Mouse (Mus musculus): ENCODE data around the gene Tmem37.

Gene Tmem37

GRCm38 (mm10) chr1:120073519-120074306, at the start of gene Tmem37:
TSS of gene Tmem37 (minus strand) at chr1:120074074.
- DNase-seq = peak; percentile 53

DNA sequence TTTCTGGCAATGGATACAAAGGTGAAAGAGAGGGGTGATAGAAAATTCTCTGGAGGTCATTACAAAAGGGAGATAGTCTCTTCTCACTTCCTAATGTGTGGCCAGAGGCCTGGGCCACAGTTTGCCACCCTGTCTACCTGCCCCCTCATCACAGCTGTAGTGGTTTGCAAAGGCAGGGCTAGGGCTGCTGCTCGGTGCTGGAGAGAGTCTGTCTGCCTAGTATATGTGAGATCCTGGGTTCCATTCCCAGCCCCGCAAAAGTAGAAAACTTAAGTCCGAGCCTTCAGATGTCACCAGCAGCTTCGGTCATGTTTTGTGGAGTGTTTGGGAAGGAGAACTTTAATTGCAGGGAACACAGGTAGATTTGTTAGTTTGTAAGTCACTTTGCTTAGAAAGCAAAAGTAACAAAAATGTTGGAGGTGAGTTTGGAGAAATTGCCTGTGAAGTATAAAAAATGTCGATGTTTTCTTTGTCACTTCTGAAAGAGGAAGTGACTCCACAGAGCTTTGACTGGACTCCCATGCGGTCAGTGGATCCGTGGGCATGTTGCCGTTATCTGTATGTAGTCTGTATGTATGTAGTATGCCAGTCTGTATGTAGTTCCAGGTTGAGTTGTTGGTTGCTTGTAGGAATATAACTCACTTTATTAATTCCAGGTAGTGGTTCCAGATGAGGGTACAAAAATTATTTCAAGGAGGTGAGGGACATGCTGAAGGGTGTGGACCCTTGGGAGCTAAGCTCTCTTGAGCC, 48.9 kb upstream of the Tmem37 start:
- no peak for DNase-seq

GRCm38 (mm10) chr1:120121930-120122530, 48.2 kb upstream of the Tmem37 start:
- no peak for DNase-seq

DNA sequence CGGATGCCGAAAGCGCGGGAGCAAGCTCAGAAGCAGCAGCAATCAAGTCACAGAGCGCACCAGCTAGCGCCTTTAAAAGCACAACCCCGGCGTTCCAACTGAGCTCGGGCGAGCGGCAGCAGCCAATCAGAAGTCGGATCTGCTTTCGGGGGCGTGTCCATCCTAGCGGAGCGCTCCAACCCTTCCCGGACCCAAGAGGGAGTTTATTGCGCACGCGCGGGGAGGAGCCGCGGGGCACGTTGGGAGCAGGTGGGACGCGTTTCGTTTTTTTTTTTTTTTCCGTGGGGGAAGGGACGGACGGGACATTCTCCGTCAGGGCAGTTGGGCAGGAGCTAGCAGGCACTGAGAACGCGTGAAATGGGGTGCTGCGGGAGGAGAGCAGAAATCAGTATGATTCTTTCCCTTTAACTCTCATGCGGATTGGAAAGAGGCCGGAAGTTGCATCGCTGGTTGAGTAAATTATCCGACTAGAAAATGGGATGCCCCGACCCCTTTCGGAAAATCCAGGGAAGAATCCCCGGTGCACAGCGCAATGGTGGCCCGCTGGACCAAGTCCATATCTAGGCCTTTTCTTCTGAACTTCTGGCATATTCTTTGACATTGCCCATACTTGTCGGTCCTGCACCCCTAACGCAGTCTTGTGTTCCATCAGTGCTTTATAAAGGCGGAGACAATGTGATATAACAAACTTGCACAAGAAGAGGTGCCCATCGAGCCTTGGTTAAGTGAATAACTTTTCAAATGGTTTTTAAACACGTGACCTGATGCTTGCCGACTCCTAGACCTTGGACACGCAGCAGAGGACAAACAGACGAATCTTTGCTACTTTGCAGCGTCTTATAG, 47.3 kb upstream of the Tmem37 start, which contains the start of the genes Dbi and 3110009E18Rik:
TSS of gene Dbi (minus strand) at position 110 of the 843 bp plus-strand sequence.
TSS of gene 3110009E18Rik (plus strand) at position 219 of the 843 bp plus-strand sequence.
- DNase-seq = peak; percentile 98

DNA sequence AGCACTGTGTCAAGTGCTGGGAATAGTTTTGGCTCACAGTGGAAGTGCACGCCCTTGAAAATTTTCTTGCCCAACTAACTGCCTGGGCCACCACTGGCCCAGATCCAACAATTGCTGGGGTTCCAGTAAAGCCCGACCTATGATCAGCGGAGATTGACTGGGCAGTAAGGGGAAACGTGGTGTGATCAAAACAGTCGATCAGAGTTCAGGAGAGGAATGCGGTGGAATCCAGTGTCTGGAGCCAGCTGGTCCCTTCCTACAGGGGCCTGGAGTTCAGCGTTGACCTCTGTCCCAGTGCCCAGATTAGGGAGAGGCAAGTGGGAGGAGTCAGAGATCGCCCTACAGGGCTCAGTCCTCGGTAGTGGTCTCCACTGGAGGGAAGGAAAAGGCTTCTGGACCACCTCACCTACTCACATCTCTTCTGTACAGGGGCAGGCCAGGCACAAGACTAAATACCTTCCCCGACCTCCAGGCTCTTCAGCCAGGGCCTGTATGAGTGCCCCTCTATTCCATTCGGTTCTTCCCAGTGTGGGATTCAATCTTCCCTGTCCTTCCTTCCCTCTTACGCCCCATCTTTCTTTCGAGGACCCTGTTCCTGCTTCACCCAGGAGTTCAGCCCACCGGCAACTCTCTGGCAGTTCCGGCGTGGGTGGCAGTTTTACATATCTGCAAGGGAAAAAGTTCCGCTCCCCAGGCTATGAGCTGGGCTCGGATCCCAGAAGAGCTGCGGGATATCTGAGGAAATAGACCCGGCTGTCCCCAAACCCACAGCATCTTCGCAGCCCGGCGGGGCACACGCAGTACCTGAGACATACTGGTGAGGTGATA, 46.5 kb upstream of the Tmem37 start:
- no peak for DNase-seq

- no peak for DNase-seq
Measured at GRCm38 (mm10) chr1:120119389-120119788, 45.5 kb upstream of the Tmem37 start.

- no peak for DNase-seq
Measured at GRCm38 (mm10) chr1:120118854-120119253, 45.0 kb upstream of the Tmem37 start.

- DNase-seq = no peak
Measured at GRCm38 (mm10) chr1:120116106-120116505, 42.2 kb upstream of the Tmem37 start.

GRCm38 (mm10) chr1:120115671-120116081, 41.8 kb upstream of the Tmem37 start:
- DNase-seq = peak; percentile 64

DNA sequence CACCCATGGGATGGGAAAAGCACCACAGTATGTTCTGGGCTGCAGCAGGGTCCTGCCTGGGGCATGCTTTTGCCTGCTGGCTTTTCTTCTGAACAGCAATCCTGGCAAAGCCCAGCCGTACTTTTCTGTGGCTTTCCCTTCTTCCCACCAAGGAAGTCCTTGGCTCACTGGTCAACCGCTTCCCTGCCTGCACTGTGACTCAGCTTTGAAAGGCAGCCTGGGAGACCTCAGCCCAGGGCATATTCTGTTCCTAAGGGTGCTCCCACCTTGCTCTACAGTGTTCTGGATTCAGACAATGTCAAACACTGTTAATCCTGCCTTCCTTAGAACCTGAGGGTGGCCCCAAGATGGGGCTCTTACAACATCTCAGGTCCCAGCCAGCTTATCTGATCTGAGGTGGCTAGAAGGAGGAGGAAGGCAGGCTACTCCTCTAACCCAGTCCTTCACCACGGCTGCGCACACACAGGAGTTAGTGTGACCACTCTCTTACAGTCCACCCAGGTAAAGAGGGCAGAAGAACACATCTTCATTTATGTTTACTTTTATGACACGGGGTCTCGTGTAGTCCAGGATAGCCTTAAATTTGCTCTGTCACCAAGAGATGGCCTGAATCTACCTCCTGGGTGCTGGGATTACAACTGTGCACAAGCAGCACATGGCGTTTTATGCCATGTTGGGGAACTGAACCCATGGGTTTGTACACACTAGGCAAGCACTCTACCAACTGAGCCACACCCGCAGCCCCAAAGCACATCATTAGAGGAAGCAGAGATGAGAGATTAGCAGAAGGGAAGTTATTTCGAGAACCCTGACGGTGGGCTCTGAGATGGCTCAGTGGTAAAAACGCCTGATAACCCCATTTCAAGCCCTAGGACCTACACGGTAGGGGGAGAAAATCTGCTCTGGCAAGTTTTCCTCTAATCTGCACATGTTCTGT, 38.6 kb upstream of the Tmem37 start:
- DNase-seq = no peak

- no peak for DNase-seq
Measured at GRCm38 (mm10) chr1:120111766-120112165, 37.9 kb upstream of the Tmem37 start.

DNA sequence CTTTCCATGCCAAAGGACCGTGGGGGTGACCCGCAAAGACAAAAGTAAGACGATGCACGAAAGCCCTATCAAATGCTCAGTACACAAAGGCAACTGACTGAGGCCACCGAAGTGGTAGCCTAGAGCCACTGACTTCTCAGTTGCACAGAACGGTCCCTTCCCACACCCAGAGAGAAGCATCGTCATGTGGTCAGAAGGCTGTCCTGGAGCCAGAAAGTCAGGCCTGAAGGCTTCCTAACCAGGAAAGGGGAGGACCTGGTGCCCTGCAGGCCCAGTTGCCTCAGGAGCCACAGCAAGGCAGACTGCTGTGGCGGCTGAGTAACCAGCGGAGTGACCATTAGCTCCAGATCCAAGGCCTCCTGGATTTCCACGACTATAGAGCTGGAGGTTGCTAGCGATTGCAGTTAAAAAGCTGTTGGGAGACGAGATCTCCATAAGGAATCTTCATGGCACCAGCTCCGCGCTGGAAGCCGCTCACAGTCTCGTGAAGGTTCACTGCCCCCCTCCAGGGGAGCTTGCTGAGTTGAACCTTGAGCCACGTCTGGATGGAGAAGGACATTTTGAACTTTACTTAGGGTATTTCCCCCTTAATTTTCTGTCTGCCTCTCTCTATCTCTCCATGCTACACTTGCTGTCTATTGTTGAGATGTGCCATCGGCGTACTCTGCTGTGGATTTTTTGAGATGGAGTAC, 36.0 kb upstream of the Tmem37 start:
- DNase-seq = no peak

GRCm38 (mm10) chr1:120105556-120105959, 31.7 kb upstream of the Tmem37 start:
- no peak for DNase-seq

- DNase-seq = no peak
Measured at GRCm38 (mm10) chr1:120101227-120101609, 27.3 kb upstream of the Tmem37 start.

GRCm38 (mm10) chr1:120100456-120101226, 26.8 kb upstream of the Tmem37 start:
- DNase-seq = no peak

GRCm38 (mm10) chr1:120099483-120099882, 25.6 kb upstream of the Tmem37 start:
- no peak for DNase-seq

DNA sequence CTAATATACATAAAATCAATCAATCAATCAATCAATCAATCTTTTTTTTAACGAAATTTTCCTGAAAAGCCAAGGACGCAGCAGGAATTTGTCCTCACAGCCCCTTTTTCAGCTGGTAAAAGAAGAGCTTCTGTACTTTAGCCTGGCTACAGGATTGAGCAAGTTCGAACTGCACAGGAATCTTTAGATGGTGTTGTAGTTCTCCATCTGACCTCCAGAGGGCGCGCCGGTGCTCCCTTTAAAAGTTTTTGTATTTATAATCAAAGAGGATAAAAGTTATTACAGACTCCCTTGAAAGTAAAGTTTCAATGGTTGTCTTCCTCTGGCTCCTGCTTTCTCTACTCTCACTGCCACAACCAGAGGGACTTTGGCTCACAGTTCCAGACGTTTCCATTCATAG, 24.5 kb upstream of the Tmem37 start:
- peak; percentile 71 for DNase-seq

- DNase-seq = no peak
Measured at GRCm38 (mm10) chr1:120094920-120095319, 21.0 kb upstream of the Tmem37 start.

All from right cerebral cortex, postnatal 14 days (tissue).